Mouse (Mus musculus) heart, embryonic 14.5 days (tissue): ENCODE data around the gene Rft1. TPM values are rescaled to one million over a fixed set of nuclear protein-coding genes. Genes with fewer than 3 reads are reported as not detected.

Experiments used
- ATAC-seq: fragments of 200-750 bp; cut with Nextera tagmentation; 2 replicates; pipeline ENCODE4 v1.8.0; 2017; ENCODE audit warnings: low read depth, moderate TSS enrichment; ENCODE audit not compliant: insufficient number of reproducible peaks, insufficient read depth, low FRiP score
- H3K27ac ChIP-seq, 2 experiments: fragments of 200-500 bp in 1 of 2; fragments of 300-500 bp in 1 of 2; sonication (generic) in 1 of 2; replicated peaks in 1 of 2; 2 replicates each; pipeline ENCODE4 v1.5.1; 2012 to 2014; ENCODE audit warnings: low read depth in 2 of 2, low read length in 2 of 2, control low read depth in 1 of 2, mild to moderate bottlenecking in 1 of 2, mixed read lengths in 1 of 2; ENCODE audit not compliant: control insufficient read depth in 1 of 2, insufficient read depth in 1 of 2
- H3K27me3 ChIP-seq: fragments of 300-500 bp; sonication (generic); 2 replicates; pipeline ENCODE4 v1.6.1; 2014; ENCODE audit warnings: mild to moderate bottlenecking, low read length, control low read depth; ENCODE audit not compliant: control insufficient read depth, insufficient read depth
- H3K36me3 ChIP-seq: fragments of 300-500 bp; sonication (generic); 2 replicates; pipeline ENCODE4 v1.6.1; 2014; ENCODE audit warnings: mild to moderate bottlenecking, control low read depth, low read length, mixed read lengths; ENCODE audit not compliant: control insufficient read depth, insufficient read depth
- H3K4me1 ChIP-seq, 2 experiments: fragments of 200-500 bp in 1 of 2; fragments of 300-500 bp in 1 of 2; sonication (generic) in 1 of 2; 2 replicates each; pipeline ENCODE4 v1.6.1; 2012 to 2014; ENCODE audit warnings: low read length in 2 of 2, control low read depth in 1 of 2, mixed read lengths in 1 of 2; ENCODE audit not compliant: control insufficient read depth in 2 of 2, insufficient read depth in 2 of 2
- H3K4me2 ChIP-seq: fragments of 300-500 bp; sonication (generic); 2 replicates; pipeline ENCODE4 v1.6.1; 2014; ENCODE audit warnings: mild to moderate bottlenecking, low read length
- H3K4me3 ChIP-seq, 2 experiments: fragments of 200-500 bp in 1 of 2; fragments of 300-500 bp in 1 of 2; sonication (generic) in 1 of 2; 2 replicates each; pipeline ENCODE4 v1.5.1; 2012 to 2014; ENCODE audit warnings: low read length in 2 of 2, mild to moderate bottlenecking in 2 of 2, control low read depth in 1 of 2, low read depth in 1 of 2, moderate library complexity in 1 of 2; ENCODE audit not compliant: control insufficient read depth in 1 of 2, insufficient read depth in 1 of 2
- H3K9ac ChIP-seq: fragments of 300-500 bp; sonication (generic); 2 replicates; pipeline ENCODE4 v1.6.1; 2014; ENCODE audit warnings: mild to moderate bottlenecking, low read length
- H3K9me3 ChIP-seq: fragments of 300-500 bp; sonication (generic); 2 replicates; pipeline ENCODE4 v1.6.1; 2016; ENCODE audit warnings: low read length, control low read depth; ENCODE audit not compliant: control insufficient read depth
- WGBS: fragments of 180-500 bp; shearing (Covaris S2); extraction: QIAGEN DNeasy Blood & Tissue Kit; methylation state at CpG from one replicate; pipeline ENCODE4 v1.1.7; 2014; 5-methylcytosine and 5-hydroxymethylcytosine counted together
- polyA plus RNA-seq: library from polyadenylated mRNA; unstranded; fragments of >200 nt; fragmentation: Nextera tagmentation; extraction: Ambion mirVana; gene quantifications from 2 replicates; pipeline ENCODE4 v1.2.1, GENCODE M21; 2014

Rft1 gene
- 10.6 and 11.8 TPM in 2 replicates for polyA plus RNA-seq

DNA sequence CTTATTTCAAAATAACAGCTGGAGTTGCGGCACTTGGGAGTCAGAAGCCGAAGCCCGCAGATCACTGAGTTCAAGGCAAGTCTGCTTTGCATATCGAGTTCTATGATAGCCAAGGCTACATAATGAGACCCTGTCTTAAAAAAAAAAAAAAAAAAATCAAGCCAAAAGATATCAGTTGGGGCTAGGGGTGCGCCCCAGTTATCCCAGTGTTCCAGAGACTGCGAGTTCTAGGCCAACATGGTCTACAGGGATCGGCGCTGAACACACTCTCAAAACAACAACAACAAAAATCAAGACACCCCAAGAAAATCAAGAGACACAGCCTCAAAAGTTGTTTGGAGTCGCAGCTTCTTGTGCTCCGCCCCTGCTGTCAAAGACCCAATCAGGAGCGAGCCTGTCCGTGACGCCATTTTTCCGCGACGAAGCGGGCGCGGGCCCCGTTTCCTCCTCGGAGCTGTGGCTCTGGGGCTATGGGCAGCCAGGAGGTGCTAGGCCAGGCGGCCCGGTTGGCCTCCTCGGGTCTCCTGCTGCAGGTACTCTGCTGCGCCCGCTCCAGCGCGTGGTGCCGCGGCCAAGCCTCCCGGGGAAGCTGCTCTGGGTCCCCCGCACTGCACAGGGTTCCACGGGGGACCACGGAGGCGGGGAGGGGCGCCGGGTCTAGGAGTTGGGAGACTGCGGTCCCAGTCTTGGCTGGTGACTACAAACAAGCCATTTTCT is at the start of gene Rft1:
TSS of gene Rft1 (plus strand) at position 418 of the 717 bp plus-strand sequence.
- H3K4me3 ChIP-seq = peak within 1 kb of the TSS; percentile 86 to 92
- H3K27ac ChIP-seq = peak within 1 kb of the TSS; percentile 82 to 85
- 2% methylated on average over 38 of the region's 38 CpGs for WGBS
- H3K4me1 ChIP-seq = peaks cover 6 to 8% of the 10 kb centered on the region in 2 experiments; a peak in 3 of 4 replicates
- ATAC-seq = peak; percentile 82
- no peaks in the 10 kb centered on the region for H3K9me3 ChIP-seq
- H3K9ac ChIP-seq = peak within 1 kb of the TSS; percentile 97
- peaks cover 13% of the 10 kb centered on the region for H3K36me3 ChIP-seq
- no peaks in the 10 kb centered on the region for H3K27me3 ChIP-seq
- H3K4me2 ChIP-seq = peak within 1 kb of the TSS; percentile 68

DNA sequence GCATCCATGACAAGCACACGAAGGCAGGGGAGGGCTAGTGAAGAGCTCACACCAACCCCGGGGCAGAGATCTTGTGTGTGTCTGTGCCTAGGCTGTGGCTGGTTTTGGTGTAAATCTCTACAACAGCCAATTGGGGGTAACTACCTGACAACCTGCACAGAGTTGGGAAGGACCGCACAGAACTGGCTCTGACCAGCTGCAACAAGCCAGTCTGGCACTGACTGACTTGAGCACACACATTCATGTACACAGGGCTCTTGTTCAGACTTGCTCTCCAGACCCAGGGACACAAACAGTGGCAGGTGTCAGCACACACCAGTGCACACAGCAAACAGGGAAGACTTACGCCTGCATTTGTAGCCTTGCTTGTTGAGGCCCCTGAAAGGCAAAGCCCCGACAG is 47.3 kb upstream of the Rft1 start:
- no peaks in the 10 kb centered on the region for H3K9me3 ChIP-seq
- no peak overlapping the region for H3K9ac ChIP-seq
- H3K27me3 ChIP-seq = no peaks in the 10 kb centered on the region
- no peak overlapping the region for H3K4me3 ChIP-seq
- H3K4me1 ChIP-seq = peaks cover 3 to 9% of the 10 kb centered on the region in 2 experiments; a peak in 2 of 4 replicates
- no peak overlapping the region for H3K4me2 ChIP-seq
- peaks cover 55% of the 10 kb centered on the region for H3K36me3 ChIP-seq
- WGBS = 88% methylated on average over 5 of the region's 5 CpGs
- H3K27ac ChIP-seq = no peak overlapping the region
- no peak for ATAC-seq

DNA sequence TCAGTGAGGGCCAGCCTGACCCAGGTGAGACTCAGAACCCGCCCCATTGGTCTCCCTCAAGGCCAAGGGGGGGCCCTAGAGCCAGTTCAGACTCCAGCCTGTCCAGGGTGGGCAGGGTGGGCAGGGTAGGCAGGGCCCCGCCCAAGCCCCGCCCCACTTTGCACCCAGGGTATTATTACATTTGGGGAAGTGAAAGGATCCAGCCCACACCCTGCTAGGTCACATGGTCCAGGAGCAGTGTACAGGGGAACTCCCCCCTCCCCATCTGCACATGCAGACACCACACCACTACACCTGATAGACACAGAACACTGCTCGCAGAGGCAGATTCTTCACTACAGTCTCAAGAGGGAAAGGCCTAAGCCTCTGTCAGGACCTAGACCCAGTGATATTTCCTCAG is 46.5 kb upstream of the Rft1 start:
- WGBS = 80% methylated on average over 4 of the region's 4 CpGs
- Histone ChIP-seq H3K4me3 (no peak overlapping the region), H3K9me3 (no peaks in the 10 kb centered on the region), H3K4me1 (peaks cover 3 to 9% of the 10 kb centered on the region in 2 experiments; a peak in 2 of 4 replicates), H3K36me3 (peaks cover 46% of the 10 kb centered on the region), H3K27ac (no peak overlapping the region), H3K4me2 (no peak overlapping the region), H3K27me3 (no peaks in the 10 kb centered on the region), H3K9ac (no peak overlapping the region)
- ATAC-seq = peak; percentile 22; the same call in 1 of the 2 replicates

DNA sequence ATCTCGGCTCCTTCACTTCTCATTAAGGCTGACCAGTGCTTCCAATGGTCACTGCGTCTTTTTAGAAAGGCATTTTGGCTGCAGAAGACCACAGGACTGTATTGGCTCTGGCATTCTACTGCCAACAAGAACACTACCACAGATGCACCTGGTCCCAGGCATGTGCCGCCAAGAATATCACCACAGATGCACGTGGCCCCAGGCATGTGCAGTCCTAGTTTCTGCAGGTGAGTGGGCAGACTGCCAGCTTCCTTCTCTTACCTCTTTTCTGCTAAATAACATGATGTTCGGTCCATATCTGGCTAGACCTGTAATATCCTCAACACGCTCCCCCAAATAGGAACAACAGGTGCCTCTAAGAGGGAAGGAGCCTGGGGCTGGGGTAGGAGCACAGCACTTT is 46.0 kb upstream of the Rft1 start:
- no peak overlapping the region for H3K4me3 ChIP-seq

DNA sequence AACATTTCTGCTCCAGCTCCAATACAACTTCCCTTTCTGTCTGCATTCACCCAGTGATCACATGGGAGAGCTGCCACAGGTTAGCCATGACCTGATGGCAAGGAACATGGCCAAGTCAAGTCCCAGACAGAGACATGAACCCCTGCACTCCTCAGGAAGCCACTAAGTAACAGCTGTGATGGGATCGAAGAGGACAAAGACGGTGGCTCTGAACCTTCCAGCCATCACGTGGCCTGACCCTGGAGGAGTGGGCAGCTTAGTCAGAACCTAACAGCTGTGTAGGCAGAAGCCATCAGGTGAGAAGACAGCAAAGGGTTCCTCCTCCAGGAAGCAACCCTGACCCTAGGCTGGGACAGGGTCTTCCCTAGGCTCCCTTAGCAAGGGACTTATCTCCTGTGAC is 44.7 kb upstream of the Rft1 start:
- Histone ChIP-seq H3K36me3 (peaks cover 32% of the 10 kb centered on the region), H3K27me3 (no peaks in the 10 kb centered on the region), H3K9me3 (no peaks in the 10 kb centered on the region), H3K4me2 (no peak overlapping the region), H3K4me1 (peaks cover 4 to 10% of the 10 kb centered on the region in 2 experiments; a peak in 2 of 4 replicates), H3K27ac (no peak overlapping the region), H3K9ac (no peak overlapping the region), H3K4me3 (no peak overlapping the region)
- no peak for ATAC-seq
- WGBS = 91% methylated on average over 3 of the region's 3 CpGs

More for the DNA sequence above, 46.0 kb upstream of the Rft1 start:
- H3K27me3 ChIP-seq = no peaks in the 10 kb centered on the region
- 87% methylated on average over 6 of the region's 6 CpGs for WGBS
- no peak overlapping the region for H3K9ac ChIP-seq
- H3K36me3 ChIP-seq = peaks cover 43% of the 10 kb centered on the region
- H3K9me3 ChIP-seq = no peaks in the 10 kb centered on the region
- peaks cover 3 to 9% of the 10 kb centered on the region in 2 experiments; a peak in 2 of 4 replicates for H3K4me1 ChIP-seq
- H3K27ac ChIP-seq = no peak overlapping the region
- no peak overlapping the region for H3K4me2 ChIP-seq
- no peak for ATAC-seq

DNA sequence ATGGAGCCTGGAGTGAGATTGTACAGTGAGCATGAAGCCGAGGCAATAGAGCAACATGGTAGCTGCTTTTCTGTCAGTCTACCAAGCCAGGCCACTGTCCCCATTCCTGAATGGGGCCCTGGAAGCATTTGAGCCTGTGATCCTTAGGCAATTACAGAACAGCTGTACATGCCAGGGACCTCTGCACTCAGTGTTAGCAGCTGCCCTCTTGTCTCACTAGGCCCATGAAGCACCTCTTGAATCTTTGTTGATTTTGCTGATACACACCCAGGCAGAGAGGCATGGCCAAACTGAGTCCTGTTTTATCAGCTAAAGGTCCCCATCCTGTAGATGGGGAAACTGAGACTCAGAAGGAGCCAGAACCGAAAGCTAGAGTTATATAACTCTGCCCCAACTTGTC is 43.9 kb upstream of the Rft1 start:
- H3K27me3 ChIP-seq = no peaks in the 10 kb centered on the region
- no peak overlapping the region for H3K4me2 ChIP-seq
- peaks cover 31% of the 10 kb centered on the region for H3K36me3 ChIP-seq
- peaks cover 8 to 15% of the 10 kb centered on the region in 2 experiments; a peak in 2 of 4 replicates for H3K4me1 ChIP-seq
- no peak for ATAC-seq
- 76% methylated on average over 2 of the region's 2 CpGs for WGBS
- H3K4me3 ChIP-seq = no peak overlapping the region
- no peak overlapping the region for H3K9ac ChIP-seq
- H3K9me3 ChIP-seq = no peaks in the 10 kb centered on the region
- no peak overlapping the region for H3K27ac ChIP-seq

DNA sequence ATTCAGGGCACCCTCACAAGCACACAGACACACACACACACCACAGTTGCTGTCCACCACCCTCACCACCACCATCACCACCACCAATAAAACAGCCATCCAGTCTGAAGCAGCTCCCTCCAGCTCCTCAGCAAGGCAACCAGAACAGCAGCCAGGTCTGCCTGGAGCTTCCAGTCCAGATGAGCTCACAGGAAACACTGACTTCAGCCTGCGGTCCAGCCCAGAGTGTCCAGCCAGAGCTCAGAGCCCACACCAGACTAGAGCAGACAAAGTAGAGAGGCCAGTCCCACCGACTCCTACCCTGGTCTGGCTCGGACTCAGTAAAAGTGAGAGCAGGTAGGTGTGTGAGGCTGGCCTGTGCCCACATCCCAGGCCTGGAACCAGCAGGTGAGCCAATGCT is 43.2 kb upstream of the Rft1 start:
- WGBS = 76% methylated on average over 3 of the region's 3 CpGs

More for the DNA sequence above, 43.2 kb upstream of the Rft1 start:
- H3K36me3 ChIP-seq = peaks cover 28% of the 10 kb centered on the region
- no peak overlapping the region for H3K4me2 ChIP-seq
- H3K4me1 ChIP-seq = peaks cover 8 to 15% of the 10 kb centered on the region in 2 experiments; a peak in 2 of 4 replicates
- no peak overlapping the region for H3K27ac ChIP-seq
- no peaks in the 10 kb centered on the region for H3K27me3 ChIP-seq
- ATAC-seq = no peak
- no peak overlapping the region for H3K4me3 ChIP-seq
- peak overlapping the region; percentile 2; the same call in 1 of the 2 replicates for H3K9ac ChIP-seq
- no peaks in the 10 kb centered on the region for H3K9me3 ChIP-seq
